ENCODE assay signal across 25 mouse cellular contexts in the genomic region with DNA sequence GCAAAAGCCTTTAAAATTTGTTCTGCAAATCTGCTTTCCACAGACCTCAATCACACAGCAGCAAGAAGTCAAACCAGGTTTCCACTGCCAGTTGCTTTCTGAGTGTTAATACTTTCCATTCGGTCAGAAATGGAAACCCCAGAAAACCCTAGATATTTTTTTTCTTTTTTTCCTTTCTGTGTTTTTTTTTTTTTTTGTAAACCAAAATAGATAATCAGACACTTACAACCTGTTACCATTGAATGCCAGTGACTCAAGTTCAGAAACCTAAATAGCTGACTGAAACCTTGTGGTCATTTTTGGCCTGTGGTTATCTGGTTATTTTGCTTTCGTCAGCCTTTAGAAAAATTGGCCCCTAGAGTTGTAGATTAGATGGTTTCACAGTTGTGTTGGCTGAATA.
A peak's percentile ranks its signal among the peaks of the same experiment; 100 is the strongest.
DNase-seq lines count a peak whose midpoint lies in the region; ATAC-seq lines count a peak whose summit lies in the region.
"Had no signal": no experiment of that assay in that cellular context is flagged by ENCODE, and none has a peak within 500 bp of the region (broad histone marks: within the 10 kb centered on the region; RNA-seq: fewer than 3 reads in every experiment).

No protein-coding gene starts in this region.

- H3K4me1 ChIP-seq in forebrain, embryonic 15.5 days, result no peaks in the 10 kb centered on the region
- H3K4me1 ChIP-seq: embryonic facial prominence, embryonic 12.5 days; embryonic facial prominence, embryonic 15.5 days; heart, embryonic 10.5 days; heart, embryonic 13.5 days; hindbrain, embryonic 12.5 days; hindbrain, embryonic 15.5 days had no signal

- no peak for ATAC-seq in forebrain, embryonic 15.5 days (replicated peaks)
- ATAC-seq: forebrain, embryonic 14.5 days; intestine, embryonic 16.5 days; Patski had no signal

- 93% methylated on average over 2 of the region's 2 CpGs for WGBS in forebrain, embryonic 15.5 days

- no peaks in the 10 kb centered on the region for H3K27me3 ChIP-seq in splenic B cell, adult 2 months (ENCODE audit: control insufficient read depth, insufficient read depth, low read length, poor library complexity, severe bottlenecking)
- H3K27me3 ChIP-seq in forebrain, embryonic 15.5 days, result no peaks in the 10 kb centered on the region
- H3K27me3 ChIP-seq: embryonic facial prominence, embryonic 12.5 days; embryonic facial prominence, embryonic 15.5 days; heart, embryonic 13.5 days; hindbrain, embryonic 12.5 days; hindbrain, embryonic 15.5 days; Patski had no signal

- H3K36me3 ChIP-seq in splenic B cell, adult 2 months (ENCODE audit: control insufficient read depth, insufficient read depth, low read length, poor library complexity, severe bottlenecking), result no peaks in the 10 kb centered on the region
- H3K36me3 ChIP-seq in forebrain, embryonic 15.5 days, result no peaks in the 10 kb centered on the region
- H3K36me3 ChIP-seq: embryonic facial prominence, embryonic 12.5 days; embryonic facial prominence, embryonic 15.5 days; G1E; heart, embryonic 10.5 days; heart, embryonic 13.5 days; hindbrain, embryonic 12.5 days; hindbrain, embryonic 15.5 days had no signal

- no peak overlapping the region for H3K4me3 ChIP-seq in forebrain, embryonic 15.5 days
- H3K4me3 ChIP-seq: embryonic facial prominence, embryonic 12.5 days; embryonic facial prominence, embryonic 15.5 days; heart, adult 2 months; heart, embryonic 10.5 days; heart, embryonic 13.5 days; hindbrain, embryonic 12.5 days; hindbrain, embryonic 15.5 days had no signal

- DNase-seq in CD4-positive, CD25-positive, alpha-beta regulatory T cell, adult 2 months (ENCODE audit: low read depth, low spot score), result peak; percentile 43
- DNase-seq in induced T-regulatory cell, adult 2 months (ENCODE audit: low read depth), result peak; percentile 43
- peak; percentile 34 for DNase-seq in splenic B cell, adult 2 months (ENCODE audit: low read depth, low spot score)
- no peak for DNase-seq in urinary bladder, adult 2 months (ENCODE audit: low spot score)
- DNase-seq in frontal cortex, postnatal 36 days (ENCODE audit: low spot score in 2 of 2), result no peak
- DNase-seq: adrenal gland, postnatal 10 days; adrenal gland, postnatal 36 days; cerebellum, adult 18-20 months; cerebellum, adult 9-10 months; cerebellum, postnatal 14 days; gastrocnemius, postnatal 10 days; gastrocnemius, postnatal 36 days; heart, adult 2 months; heart, postnatal 14 days had no signal

- H3K4me2 ChIP-seq in forebrain, embryonic 15.5 days (replicated peaks), result no peak overlapping the region
- H3K4me2 ChIP-seq: embryonic facial prominence, embryonic 12.5 days; embryonic facial prominence, embryonic 15.5 days; heart, embryonic 13.5 days; hindbrain, embryonic 12.5 days; hindbrain, embryonic 15.5 days had no signal

- no peak overlapping the region for H3K27ac ChIP-seq in forebrain, embryonic 15.5 days (replicated peaks)
- H3K27ac ChIP-seq: embryonic facial prominence, embryonic 12.5 days; embryonic facial prominence, embryonic 15.5 days; heart, adult 2 months; heart, embryonic 10.5 days; heart, embryonic 13.5 days; hindbrain, embryonic 12.5 days; hindbrain, embryonic 15.5 days had no signal

- H3K9me3 ChIP-seq in forebrain, embryonic 15.5 days, result no peaks in the 10 kb centered on the region
- H3K9me3 ChIP-seq: embryonic facial prominence, embryonic 12.5 days; embryonic facial prominence, embryonic 15.5 days; G1E; heart, embryonic 10.5 days; heart, embryonic 13.5 days; hindbrain, embryonic 12.5 days; hindbrain, embryonic 15.5 days had no signal

- no peak overlapping the region for H3K9ac ChIP-seq in forebrain, embryonic 15.5 days (replicated peaks)
- H3K9ac ChIP-seq: embryonic facial prominence, embryonic 12.5 days; embryonic facial prominence, embryonic 15.5 days; heart, embryonic 13.5 days; hindbrain, embryonic 12.5 days; hindbrain, embryonic 15.5 days had no signal

Comparison
In these comparisons a context has a peak if more than half of its experiments do, and no peak if none do; other contexts are left out.
1. DNase-seq: peak in CD4-positive, CD25-positive, alpha-beta regulatory T cell, adult 2 months (single experiment), induced T-regulatory cell, adult 2 months (single experiment) and splenic B cell, adult 2 months (single experiment); none in urinary bladder, adult 2 months (single experiment) and frontal cortex, postnatal 36 days (0 of 2).